Mouse (Mus musculus) urinary bladder, adult 18-20 months (tissue): ENCODE measurements at regions not wholly inside any gene's neighbourhood (a gene's known extent, or its start where the extent isn't known, plus 50 kb on each side); places are given as distances from the start of the nearest gene placed in this dataset.

Source experiments
- DNase-seq, 2 experiments: peaks; one replicate each; pipeline ENCODE4 v3.0.0; 2022; ENCODE audit warnings: low spot score in 2 of 2, mixed read lengths in 2 of 2

- DNase-seq, result no peak
Observed at GRCm38 (mm10) chr12:39840179-39840578, 197.6 kb downstream of the Arl4a start.

- no peak for DNase-seq
Observed at GRCm38 (mm10) chr12:39831079-39831478, 206.7 kb downstream of the Arl4a start.

GRCm38 (mm10) chr12:39830530-39830929 lies 207.3 kb downstream of the Arl4a start:
- no peak for DNase-seq

- DNase-seq, result no peak
Observed at GRCm38 (mm10) chr12:39822671-39823070, 215.2 kb downstream of the Arl4a start.

GRCm38 (mm10) chr12:39801536-39801935 lies 236.3 kb downstream of the Arl4a start:
- DNase-seq, result no peak

GRCm38 (mm10) chr12:39797843-39798242 lies 240.0 kb downstream of the Arl4a start:
- no peak for DNase-seq

- no peak for DNase-seq
Observed at GRCm38 (mm10) chr12:39796939-39797338, 240.9 kb downstream of the Arl4a start.

GRCm38 (mm10) chr12:39785026-39785425 lies 252.8 kb downstream of the Arl4a start:
- no peak for DNase-seq

- no peak for DNase-seq
Observed at GRCm38 (mm10) chr12:39784532-39784931, 253.3 kb downstream of the Arl4a start.

GRCm38 (mm10) chr12:39776173-39776572 lies 261.7 kb downstream of the Arl4a start:
- DNase-seq, result no peak

GRCm38 (mm10) chr12:39766988-39767387 lies 270.8 kb downstream of the Arl4a start:
- DNase-seq, result no peak

- no peak for DNase-seq
Observed at GRCm38 (mm10) chr12:39763529-39763928, 274.3 kb downstream of the Arl4a start.

GRCm38 (mm10) chr12:39761946-39762345 lies 275.9 kb downstream of the Arl4a start:
- DNase-seq, result no peak

GRCm38 (mm10) chr12:39761326-39761725 lies 276.5 kb downstream of the Arl4a start:
- DNase-seq, result no peak

GRCm38 (mm10) chr12:39757975-39758374 lies 279.9 kb downstream of the Arl4a start:
- no peak for DNase-seq

- DNase-seq, result no peak
Observed at GRCm38 (mm10) chr12:39751850-39752249, 286.0 kb downstream of the Arl4a start.

GRCm38 (mm10) chr12:39742156-39743063 lies 295.4 kb downstream of the Arl4a start:
- no peak for DNase-seq

- no peak for DNase-seq
Observed at GRCm38 (mm10) chr12:39741051-39741847, 296.6 kb downstream of the Arl4a start.

- DNase-seq, result no peak
Observed at GRCm38 (mm10) chr12:39736966-39737365, 300.9 kb downstream of the Arl4a start.

- no peak for DNase-seq
Observed at GRCm38 (mm10) chr12:39736097-39736920, 301.5 kb downstream of the Arl4a start.

GRCm38 (mm10) chr12:39734176-39734575 lies 303.6 kb downstream of the Arl4a start:
- no peak for DNase-seq

GRCm38 (mm10) chr12:39731177-39731576 lies 306.6 kb downstream of the Arl4a start:
- DNase-seq, result no peak
